9 mouse cellular contexts compared by ENCODE assay signal in genomic region chr15:4374453-4374990, GRCm38 (mm10). TPM values are rescaled to one million over a fixed set of nuclear protein-coding genes. Genes with fewer than 3 reads are reported as not detected.
DNase-seq lines count a peak whose midpoint lies in the region; ATAC-seq lines count a peak whose summit lies in the region.
"Had no signal": no experiment of that assay in that cellular context is flagged by ENCODE, and none has a peak within 500 bp of the region (broad histone marks: within the 10 kb centered on the region; RNA-seq: fewer than 3 reads in every experiment).

No protein-coding gene starts in this region.

- no peak for ATAC-seq in kidney, embryonic 16.5 days (ENCODE audit: low FRiP score, low TSS enrichment)
- ATAC-seq in limb, embryonic 11.5 days (ENCODE audit: insufficient number of reproducible peaks, low FRiP score, low TSS enrichment, low read depth), result no peak

- H3K4me2 ChIP-seq in kidney, embryonic 16.5 days (replicated peaks; ENCODE audit: low read depth, low read length), result peak overlapping the region; percentile 77; the same call in 1 of the 2 replicates
- peak overlapping the region; percentile 86 for H3K4me2 ChIP-seq in limb, embryonic 11.5 days (ENCODE audit: low read depth, severe bottlenecking)

- H3K36me3 ChIP-seq in kidney, embryonic 16.5 days (ENCODE audit: insufficient read depth, low read length), result no peaks in the 10 kb centered on the region
- no peaks in the 10 kb centered on the region for H3K36me3 ChIP-seq in forebrain, embryonic 10.5 days (replicated peaks)
- no peaks in the 10 kb centered on the region for H3K36me3 ChIP-seq in limb, embryonic 11.5 days (ENCODE audit: control insufficient read depth, insufficient read depth, low read length)
- H3K36me3 ChIP-seq: G1E had no signal

- H3K27me3 ChIP-seq in kidney, embryonic 16.5 days (ENCODE audit: insufficient read depth, low read length), result peaks cover 4% of the 10 kb centered on the region
- peaks cover 23% of the 10 kb centered on the region for H3K27me3 ChIP-seq in forebrain, embryonic 10.5 days (ENCODE audit: poor library complexity, severe bottlenecking)
- H3K27me3 ChIP-seq in limb, embryonic 11.5 days (ENCODE audit: control insufficient read depth, insufficient read depth, low read length), result no peaks in the 10 kb centered on the region

- H3K9ac ChIP-seq in kidney, embryonic 16.5 days (replicated peaks; ENCODE audit: low read length), result no peak overlapping the region
- no peak overlapping the region for H3K9ac ChIP-seq in limb, embryonic 11.5 days (ENCODE audit: low read length)

- peak overlapping the region; percentile 49 for H3K4me3 ChIP-seq in kidney, embryonic 16.5 days (ENCODE audit: low read length)
- peak overlapping the region; percentile 65 for H3K4me3 ChIP-seq in forebrain, embryonic 10.5 days
- no peak overlapping the region for H3K4me3 ChIP-seq in limb, embryonic 11.5 days (ENCODE audit: low read depth, low read length)
- H3K4me3 ChIP-seq: erythroblast, embryonic 14.5 days had no signal

- no peaks in the 10 kb centered on the region for H3K9me3 ChIP-seq in kidney, embryonic 16.5 days (ENCODE audit: low read length)
- no peaks in the 10 kb centered on the region for H3K9me3 ChIP-seq in forebrain, embryonic 10.5 days
- no peaks in the 10 kb centered on the region for H3K9me3 ChIP-seq in limb, embryonic 11.5 days (ENCODE audit: control insufficient read depth, low read length)
- H3K9me3 ChIP-seq: G1E had no signal

- WGBS in kidney, embryonic 16.5 days, result 45% methylated on average over 6 of the region's 6 CpGs
- WGBS in forebrain, embryonic 10.5 days, result 42% methylated on average over 6 of the region's 6 CpGs
- 61% methylated on average over 6 of the region's 6 CpGs for WGBS in limb, embryonic 11.5 days

- no peak overlapping the region for H3K27ac ChIP-seq in kidney, embryonic 16.5 days (ENCODE audit: low read length)
- H3K27ac ChIP-seq in forebrain, embryonic 10.5 days, result peak overlapping the region; percentile 83
- H3K27ac ChIP-seq in limb, embryonic 11.5 days (replicated peaks; ENCODE audit: low read depth, low read length), result no peak overlapping the region

- H3K4me1 ChIP-seq in kidney, embryonic 16.5 days (ENCODE audit: insufficient read depth, low read length), result peaks cover 11% of the 10 kb centered on the region; the same call in 1 of the 2 replicates
- H3K4me1 ChIP-seq in forebrain, embryonic 10.5 days, result peaks cover 34% of the 10 kb centered on the region
- no peaks in the 10 kb centered on the region for H3K4me1 ChIP-seq in limb, embryonic 11.5 days (ENCODE audit: control insufficient read depth, insufficient read depth, low read length)

- no peak for DNase-seq in kidney, postnatal 25 days
- no peak for DNase-seq in forebrain, embryonic 10.5 days (ENCODE audit: extremely low spot score, low spot score)
- no peak for DNase-seq in limb, embryonic 11.5 days (ENCODE audit: low spot score)
- DNase-seq in retina, embryonic 14.5 days (ENCODE audit: low spot score), result peak; percentile 7
- no peak for DNase-seq in layer of hippocampus, postnatal 36 days
- DNase-seq in right cerebral cortex, postnatal 14 days, result no peak

RNA-seq across cellular contexts. Expression of gene Plcxd3, which starts 0.8 kb away (rescaled TPM):
- polyA plus RNA-seq in kidney, embryonic 16.5 days (2015; fragmentation: Nextera tagmentation; extraction: Ambion mirVana), result 2.1 and 3.2 TPM in 2 replicates
- 7.9 and 9.4 TPM in 2 replicates for polyA plus RNA-seq in forebrain, embryonic 10.5 days (2016; fragmentation: Nextera tagmentation; extraction: Ambion mirVana)
- 3.0 and 4.0 TPM in 2 replicates for polyA plus RNA-seq in limb, embryonic 11.5 days (2014; fragmentation: Nextera tagmentation; extraction: Ambion mirVana)
- 10 to 100 TPM; 21.5 to 23.2 TPM for total RNA-seq in layer of hippocampus, postnatal 36 days (2021)
- polyA plus RNA-seq: erythroblast, embryonic 14.5 days; G1E had no signal
